Mouse (Mus musculus) MEL (cell line): ENCODE results near the gene Slc25a43. TPM values are rescaled to one million over a fixed set of nuclear protein-coding genes. Genes with fewer than 3 reads are reported as not detected.

Source experiments
- DNase-seq: peaks from one replicate; pipeline ENCODE4 v3.0.0; 2011; ENCODE audit warnings: low read depth, low spot score
- H3K27ac ChIP-seq: 2 replicates; pipeline ENCODE4 v1.5.1; 2012; ENCODE audit warnings: low read depth, mild to moderate bottlenecking, control low read depth, low read length, moderate library complexity; ENCODE audit not compliant: control insufficient read depth
- H3K27me3 ChIP-seq, 2 experiments: fragments of 150-350 bp in 1 of 2; sonication (generic) in 1 of 2; 2 replicates each; pipeline ENCODE4 v1.6.1; 2012; ENCODE audit warnings: low read length in 2 of 2, mild to moderate bottlenecking in 2 of 2, improper control_type of control experiment in 1 of 2, moderate library complexity in 1 of 2; ENCODE audit not compliant: insufficient read depth in 2 of 2, control insufficient read depth in 1 of 2
- H3K36me3 ChIP-seq, 2 experiments: 2 replicates each; pipeline ENCODE4 v1.6.1; 2012 to 2014; ENCODE audit warnings: low read length in 2 of 2, improper control_type of control experiment in 1 of 2, inconsistent platforms in 1 of 2, mild to moderate bottlenecking in 1 of 2; ENCODE audit not compliant: insufficient read depth in 2 of 2, control insufficient read depth in 1 of 2
- H3K4me1 ChIP-seq, 2 experiments: fragments of 150-350 bp in 1 of 2; sonication (generic) in 1 of 2; 2 replicates each; pipeline ENCODE4 v1.6.1; 2012; ENCODE audit warnings: low read length in 2 of 2, improper control_type of control experiment in 1 of 2, mild to moderate bottlenecking in 1 of 2; ENCODE audit not compliant: insufficient read depth in 2 of 2, control insufficient read depth in 1 of 2
- H3K4me3 ChIP-seq, 2 experiments: fragments of 150-350 bp in 1 of 2; sonication (generic) in 1 of 2; 2 replicates each; pipeline ENCODE4 v1.5.1; 2012; ENCODE audit warnings: low read depth in 2 of 2, low read length in 2 of 2, mild to moderate bottlenecking in 2 of 2, moderate library complexity in 2 of 2, control low read depth in 1 of 2, improper control_type of control experiment in 1 of 2; ENCODE audit not compliant: control insufficient read depth in 1 of 2, insufficient read depth in 1 of 2
- H3K79me2 ChIP-seq: 2 replicates; pipeline ENCODE4 v1.6.1; 2012; ENCODE audit warnings: mild to moderate bottlenecking, low read length, moderate library complexity; ENCODE audit not compliant: control insufficient read depth, poor library complexity, insufficient read depth
- H3K9ac ChIP-seq: 2 replicates; pipeline ENCODE4 v1.6.1; 2012; ENCODE audit warnings: low read depth, mild to moderate bottlenecking, control low read depth, low read length, moderate library complexity; ENCODE audit not compliant: control insufficient read depth, poor library complexity, severe bottlenecking
- H3K9me3 ChIP-seq: fragments of 150-350 bp; sonication (generic); replicated peaks from 2 replicates; pipeline ENCODE4 v1.6.1; 2012; ENCODE audit warnings: mild to moderate bottlenecking, low read length, improper control_type of control experiment, moderate library complexity; ENCODE audit not compliant: insufficient read depth
- GABPA ChIP-seq: IDR thresholded peaks from 2 replicates; pipeline ENCODE4 v1.6.1; 2012; ENCODE audit warnings: low read depth, mild to moderate bottlenecking, inconsistent platforms, low read length, improper control_type of control experiment, moderate library complexity
- GATA1 ChIP-seq: IDR thresholded peaks from 2 replicates; pipeline ENCODE4 v1.6.1; 2011; ENCODE audit warnings: low read depth, low read length, improper control_type of control experiment
- HCFC1 ChIP-seq: IDR thresholded peaks from 2 replicates; pipeline ENCODE4 v1.6.1; 2012; ENCODE audit warnings: low read depth, mild to moderate bottlenecking, inconsistent platforms, low read length, improper control_type of control experiment, moderate library complexity
- KAT2A ChIP-seq: conservative IDR thresholded peaks from 2 replicates; pipeline ENCODE4 v1.6.1; 2012; ENCODE audit warnings: low read depth, low read length, improper control_type of control experiment, inconsistent platforms
- MAFK ChIP-seq: IDR thresholded peaks from 2 replicates; pipeline ENCODE4 v1.6.1; 2011; ENCODE audit warnings: low read depth, mild to moderate bottlenecking, low read length, improper control_type of control experiment, borderline replicate concordance
- MAZ ChIP-seq: IDR thresholded peaks from 2 replicates; pipeline ENCODE4 v1.6.1; 2012; ENCODE audit warnings: low read depth, mild to moderate bottlenecking, inconsistent platforms, low read length, improper control_type of control experiment
- MYB ChIP-seq: IDR thresholded peaks from 2 replicates; pipeline ENCODE4 v1.6.1; 2011; ENCODE audit warnings: mild to moderate bottlenecking, low read depth, low read length, improper control_type of control experiment
- RAD21 ChIP-seq: IDR thresholded peaks from 2 replicates; pipeline ENCODE4 v1.6.1; 2011; ENCODE audit warnings: mild to moderate bottlenecking, low read depth, low read length, improper control_type of control experiment
- TBP ChIP-seq: IDR thresholded peaks from 2 replicates; pipeline ENCODE4 v1.8.0; 2011; ENCODE audit warnings: low read depth, low read length, improper control_type of control experiment
- UBTF ChIP-seq: IDR thresholded peaks from 2 replicates; pipeline ENCODE4 v1.6.1; 2012; ENCODE audit warnings: low read depth, mild to moderate bottlenecking, inconsistent platforms, low read length, improper control_type of control experiment, moderate library complexity, borderline replicate concordance; ENCODE audit not compliant: insufficient read depth
- USF1 ChIP-seq: IDR thresholded peaks from 2 replicates; pipeline ENCODE4 v1.6.1; 2014; ENCODE audit warnings: low read depth, mild to moderate bottlenecking, inconsistent platforms, low read length, improper control_type of control experiment, moderate library complexity
- USF2 ChIP-seq, 2 experiments: IDR thresholded peaks; 2 replicates each; pipeline ENCODE4 v1.6.1; 2011 to 2012; ENCODE audit warnings: improper control_type of control experiment in 2 of 2, low read length in 2 of 2, borderline replicate concordance in 1 of 2, inconsistent platforms in 1 of 2, low read depth in 1 of 2, mild to moderate bottlenecking in 1 of 2; ENCODE audit not compliant: insufficient read depth in 1 of 2
- ZKSCAN1 ChIP-seq: IDR thresholded peaks from 2 replicates; pipeline ENCODE4 v1.6.1; 2012; ENCODE audit warnings: low read depth, mild to moderate bottlenecking, inconsistent platforms, low read length, improper control_type of control experiment, moderate library complexity
- ZNF384 ChIP-seq: IDR thresholded peaks from 2 replicates; pipeline ENCODE4 v1.6.1; 2012; ENCODE audit warnings: low read depth, mild to moderate bottlenecking, inconsistent platforms, low read length, improper control_type of control experiment
- polyA plus RNA-seq, 2 experiments: library from polyadenylated mRNA; stranded (reverse) in 1 of 2; unstranded in 1 of 2; fragments of >175 nt in 1 of 2; fragments of >200 nt in 1 of 2; gene quantifications; 2 replicates each; pipeline versions ENCODE4 v1.2.1 to v1.2.4; 2012; ENCODE audit warnings: low replicate concordance in 2 of 2, low read depth in 1 of 2; ENCODE audit not compliant: insufficient read length in 2 of 2, insufficient read depth in 1 of 2, missing spikeins in 1 of 2
- total RNA-seq: library from RNA; depleted of rRNA; stranded (reverse); fragments of 300-350 nt; gene quantifications from 2 replicates; pipeline ENCODE4 v1.2.3, GENCODE M21; 2012

The Slc25a43 gene
- total and polyA plus RNA-seq, 3 experiments = 1.4 to 8.3 TPM; not detected in 1

GRCm38 (mm10) chrX:36789360-36789759 lies 45.9 kb downstream of the Slc25a43 start:
- Histone ChIP-seq H3K4me1 (no peaks in the 10 kb centered on the region), H3K9me3 (no peaks in the 10 kb centered on the region), H3K36me3 (no peaks in the 10 kb centered on the region), H3K27me3 (no peaks in the 10 kb centered on the region), H3K4me3 (no peak overlapping the region), H3K79me2 (no peaks in the 10 kb centered on the region), H3K9ac (no peak overlapping the region), H3K27ac (no peak overlapping the region)
- DNase-seq = no peak
- no peak for TF ChIP-seq GABPA
- TF ChIP-seq HCFC1 = 0 out of 2 replicates have a peak, but pooled peaks have one; percentile 44

- peaks cover 1 to 7% of the 10 kb centered on the region in 2 experiments; a peak in 3 of 4 replicates for H3K36me3 ChIP-seq
- H3K9me3 ChIP-seq = no peaks in the 10 kb centered on the region
- peaks cover 3% of the 10 kb centered on the region in 2 experiments; a peak in 3 of 4 replicates for H3K4me1 ChIP-seq
- TF ChIP-seq ZNF384 (no peak), GABPA (no peak), RAD21 (no peak), TBP (no peak), MAZ (no peak), ZKSCAN1 (no peak), MAFK (no peak), MYB (no peak), USF1 (no peak), USF2 (IDR thresholded peaks at IDR 0.05; ENCODE audit: borderline replicate concordance in 1 of 2, insufficient read depth in 1 of 2, low read depth in 1 of 2, low read length in 2 of 2) (no peak), KAT2A (no peak), UBTF (no peak), GATA1 (no peak)
- peak; percentile 6 for DNase-seq
- H3K27me3 ChIP-seq = no peaks in the 10 kb centered on the region
- no peak overlapping the region for H3K4me3 ChIP-seq
- H3K79me2 ChIP-seq = peaks cover 15% of the 10 kb centered on the region
- H3K9ac ChIP-seq = no peak overlapping the region; the same call in 1 of the 2 replicates
- H3K27ac ChIP-seq = no peak overlapping the region
Measured at GRCm38 (mm10) chrX:36794571-36794970, 51.1 kb downstream of the Slc25a43 start.
